Mouse (Mus musculus): ENCODE data around the gene Gas2l1.

DNA sequence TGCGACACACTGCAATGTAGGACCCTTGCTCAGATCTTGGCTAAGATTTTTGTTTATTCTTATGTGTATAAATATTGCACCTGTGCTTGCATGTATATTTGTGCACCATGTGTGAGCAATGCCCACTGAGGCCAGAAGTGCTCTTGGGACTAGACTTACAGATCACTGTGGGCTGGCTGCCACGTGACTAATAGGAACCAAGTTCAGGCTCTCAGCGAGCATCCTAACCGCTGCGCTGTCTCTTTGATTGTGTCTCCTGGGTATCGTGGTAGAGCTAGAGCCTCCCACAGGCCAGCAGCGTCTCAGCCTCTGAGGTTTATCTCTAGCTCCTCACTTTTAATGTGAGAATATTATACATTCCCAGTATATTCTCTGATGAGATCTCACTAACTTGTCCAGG lies 48.5 kb upstream of the Gas2l1 start:
- no peak for TF ChIP-seq CTCF (IDR thresholded peaks at IDR 0.05; ENCODE audit: low read depth)
- TF ChIP-seq EP300 (optimal IDR thresholded peaks at IDR 0.05) = no peak

Measured in stomach, postnatal 0 days (tissue).